Mouse (Mus musculus) heart, embryonic 12.5 days (tissue): ENCODE results near the gene Zfp456. TPM values are rescaled to one million over a fixed set of nuclear protein-coding genes. Genes with fewer than 3 reads are reported as not detected.
"Not testable (repeated sequence)": the region's sequence is repeated elsewhere in the genome, so short reads cannot be mapped to it uniquely, and the experiment has no call there.

Experiments used
- ATAC-seq: fragments of 200-750 bp; cut with Nextera tagmentation; 2 replicates; pipeline ENCODE4 v1.8.0; 2017; ENCODE audit warnings: moderate TSS enrichment, moderate library complexity; ENCODE audit not compliant: insufficient number of reproducible peaks, low FRiP score
- H3K27ac ChIP-seq: fragments of 300-500 bp; sonication (generic); 2 replicates; pipeline ENCODE4 v1.5.1; 2016; ENCODE audit warnings: mild to moderate bottlenecking, moderate library complexity; ENCODE audit not compliant: poor library complexity, severe bottlenecking
- H3K27me3 ChIP-seq: fragments of 300-500 bp; sonication (generic); replicated peaks from 2 replicates; pipeline ENCODE4 v1.6.1; 2016; ENCODE audit warnings: mild to moderate bottlenecking, moderate library complexity
- H3K36me3 ChIP-seq: fragments of 300-500 bp; sonication (generic); 2 replicates; pipeline ENCODE4 v1.6.1; 2016; ENCODE audit warnings: mild to moderate bottlenecking, moderate library complexity
- H3K4me1 ChIP-seq: fragments of 300-500 bp; sonication (generic); replicated peaks from 2 replicates; pipeline ENCODE4 v1.6.1; 2016; ENCODE audit warnings: mild to moderate bottlenecking
- H3K4me2 ChIP-seq: fragments of 300-500 bp; sonication (generic); 2 replicates; pipeline ENCODE4 v1.6.1; 2016; ENCODE audit warnings: mild to moderate bottlenecking, moderate library complexity
- H3K4me3 ChIP-seq: fragments of 300-500 bp; sonication (generic); 2 replicates; pipeline ENCODE4 v1.5.1; 2016; ENCODE audit warnings: mild to moderate bottlenecking
- H3K9ac ChIP-seq: fragments of 300-500 bp; sonication (generic); 2 replicates; pipeline ENCODE4 v1.6.1; 2016; ENCODE audit warnings: mild to moderate bottlenecking, moderate library complexity
- H3K9me3 ChIP-seq: fragments of 300-500 bp; sonication (generic); replicated peaks from 2 replicates; pipeline ENCODE4 v1.6.1; 2016; ENCODE audit warnings: mild to moderate bottlenecking, moderate library complexity
- WGBS: fragments of 180-500 bp; shearing (Covaris S2); methylation state at CpG from one replicate; pipeline ENCODE4 v1.1.7; 2016; 5-methylcytosine and 5-hydroxymethylcytosine counted together
- polyA plus RNA-seq: library from polyadenylated mRNA; unstranded; fragments of >200 nt; fragmentation: Nextera tagmentation; extraction: Ambion mirVana; gene quantifications from 2 replicates; pipeline ENCODE4 v1.2.1, GENCODE M21; 2016

Gene Zfp456
- polyA plus RNA-seq = 1.3 and 1.4 TPM in 2 replicates

GRCm38 (mm10) chr13:67375050-67375911, at the start of gene Zfp456, which contains the start of gene Gm28041:
TSS of gene Zfp456 (minus strand) at chr13:67375810.
TSS of gene Gm28041 (minus strand) at chr13:67375733.
- not testable (repeated sequence) for H3K27ac ChIP-seq, H3K9me3 ChIP-seq, H3K27me3 ChIP-seq, H3K4me1 ChIP-seq, H3K36me3 ChIP-seq
- H3K4me3 ChIP-seq = peak within 1 kb of the TSS; percentile 62
- H3K4me2 ChIP-seq = peak within 1 kb of the TSS; percentile 67
- ATAC-seq = peak; percentile 96
- 15% methylated on average over 13 of the region's 15 CpGs for WGBS
- H3K9ac ChIP-seq = peak within 1 kb of the TSS; percentile 65

- ATAC-seq, H3K4me3 ChIP-seq, H3K4me2 ChIP-seq, H3K4me1 ChIP-seq, H3K9me3 ChIP-seq, H3K36me3 ChIP-seq, H3K27ac ChIP-seq, H3K27me3 ChIP-seq, H3K9ac ChIP-seq: not testable (repeated sequence)
- 71% methylated on average over 2 of the region's 2 CpGs for WGBS
Observed at GRCm38 (mm10) chr13:67422532-67422931, 46.9 kb upstream of the Zfp456 start.

GRCm38 (mm10) chr13:67421207-67421857, 45.7 kb upstream of the Zfp456 start, which contains the start of gene Zfp459:
TSS of gene Zfp459 (minus strand) at chr13:67421418.
- peak within 1 kb of the TSS; percentile 60 for H3K9ac ChIP-seq
- WGBS = 3% methylated on average over 22 of the region's 22 CpGs
- H3K4me2 ChIP-seq = peak within 1 kb of the TSS; percentile 82
- H3K4me1 ChIP-seq = no peaks in the 10 kb centered on the region
- no peaks in the 10 kb centered on the region for H3K27me3 ChIP-seq
- H3K36me3 ChIP-seq = no peaks in the 10 kb centered on the region
- H3K4me3 ChIP-seq = peak within 1 kb of the TSS; percentile 58
- no peaks in the 10 kb centered on the region for H3K9me3 ChIP-seq
- no peak within 1 kb of the TSS for H3K27ac ChIP-seq
- ATAC-seq = peak; percentile 81

GRCm38 (mm10) chr13:67420558-67421206, 45.1 kb upstream of the Zfp456 start:
- Histone ChIP-seq H3K4me2 (peak overlapping the region; percentile 82), H3K4me3 (peak overlapping the region; percentile 58), H3K36me3 (no peaks in the 10 kb centered on the region), H3K9ac (peak overlapping the region; percentile 60), H3K4me1 (no peaks in the 10 kb centered on the region), H3K27me3 (no peaks in the 10 kb centered on the region), H3K27ac (no peak overlapping the region), H3K9me3 (no peaks in the 10 kb centered on the region)
- WGBS = 30% methylated on average over 11 of the region's 11 CpGs
- ATAC-seq = no peak

GRCm38 (mm10) chr13:67416811-67417210, 41.2 kb upstream of the Zfp456 start:
- 74% methylated on average over 3 of the region's 3 CpGs for WGBS
- Histone ChIP-seq H3K4me1 (no peaks in the 10 kb centered on the region), H3K4me3 (no peak overlapping the region), H3K9me3 (no peaks in the 10 kb centered on the region), H3K36me3 (no peaks in the 10 kb centered on the region), H3K27ac (no peak overlapping the region), H3K9ac (no peak overlapping the region), H3K4me2 (no peak overlapping the region), H3K27me3 (no peaks in the 10 kb centered on the region)
- no peak for ATAC-seq

GRCm38 (mm10) chr13:67415759-67416158, 40.1 kb upstream of the Zfp456 start:
- ATAC-seq = no peak
- Histone ChIP-seq H3K27me3 (no peaks in the 10 kb centered on the region), H3K4me2 (no peak overlapping the region), H3K36me3 (no peaks in the 10 kb centered on the region), H3K27ac (no peak overlapping the region), H3K9me3 (no peaks in the 10 kb centered on the region), H3K4me1 (no peaks in the 10 kb centered on the region), H3K9ac (no peak overlapping the region), H3K4me3 (no peak overlapping the region)
- 80% methylated on average over 6 of the region's 6 CpGs for WGBS

- H3K4me3 ChIP-seq, H3K4me1 ChIP-seq, ATAC-seq: not testable (repeated sequence)
Observed at GRCm38 (mm10) chr13:67413634-67414033, 38.0 kb upstream of the Zfp456 start.

GRCm38 (mm10) chr13:67399183-67399903, 23.7 kb upstream of the Zfp456 start, which contains the start of gene Zfp429:
TSS of gene Zfp429 (minus strand) at chr13:67399819.
- peaks cover 10% of the 10 kb centered on the region; the same call in 1 of the 2 replicates for H3K36me3 ChIP-seq
- H3K27ac ChIP-seq = peak within 1 kb of the TSS; percentile 57

More at GRCm38 (mm10) chr13:67413634-67414033, 38.0 kb upstream of the Zfp456 start:
- not testable (repeated sequence) for H3K36me3 ChIP-seq, H3K27me3 ChIP-seq, H3K9me3 ChIP-seq, H3K4me2 ChIP-seq, H3K27ac ChIP-seq, H3K9ac ChIP-seq
- 69% methylated on average over 3 of the region's 3 CpGs for WGBS

GRCm38 (mm10) chr13:67376255-67376654, 645 bp upstream of the Zfp456 start:
- H3K27me3 ChIP-seq, H3K9ac ChIP-seq, H3K4me3 ChIP-seq, H3K9me3 ChIP-seq, H3K4me2 ChIP-seq, H3K36me3 ChIP-seq, H3K4me1 ChIP-seq, H3K27ac ChIP-seq, ATAC-seq: not testable (repeated sequence)
- 75% methylated on average over 3 of the region's 3 CpGs for whole genome bisulfite sequencing

More at GRCm38 (mm10) chr13:67399183-67399903, 23.7 kb upstream of the Zfp456 start, which contains the start of gene Zfp429:
- not testable (repeated sequence) for H3K9me3 ChIP-seq, H3K27me3 ChIP-seq, H3K4me1 ChIP-seq
- ATAC-seq = peak; percentile 93
- 3% methylated on average over 15 of the region's 16 CpGs for WGBS
- H3K4me3 ChIP-seq = peak within 1 kb of the TSS; percentile 85
- peak within 1 kb of the TSS; percentile 74 for H3K9ac ChIP-seq
- H3K4me2 ChIP-seq = peak within 1 kb of the TSS; percentile 71

- Histone ChIP-seq H3K9me3 (no peaks in the 10 kb centered on the region), H3K36me3 (no peaks in the 10 kb centered on the region), H3K4me1 (no peaks in the 10 kb centered on the region), H3K9ac (peak within 1 kb of the TSS; percentile 85), H3K4me2 (peak within 1 kb of the TSS; percentile 77), H3K27me3 (no peaks in the 10 kb centered on the region), H3K27ac (peak within 1 kb of the TSS; percentile 78), H3K4me3 (peak within 1 kb of the TSS; percentile 90)
- WGBS = 0% methylated on average over 15 of the region's 15 CpGs
- peak; percentile 92 for ATAC-seq
Observed at GRCm38 (mm10) chr13:67360131-67360744, 15.4 kb downstream of the Zfp456 start, which contains the start of the genes Gm28044 and Zfp953. TSS of gene Gm28044 (minus strand) at chr13:67360536. TSS of gene Zfp953 (minus strand) at chr13:67360605.
